Mouse (Mus musculus): Measurements from ENCODE around the gene Gm42715.

GRCm38 (mm10) chr7:127470011-127470715, 49.2 kb upstream of the Gm42715 start:
- TF ChIP-seq CTCF (conservative IDR thresholded peaks at IDR 0.05; ENCODE audit: insufficient read depth, insufficient read length, low read depth, low read length) (no peak), POLR2A (IDR thresholded peaks at IDR 0.05; ENCODE audit: low read depth, low read length) (no peak)

Measured in kidney, adult 2 months (tissue).